Mouse (Mus musculus) lung, embryonic 16.5 days (tissue): ENCODE measurements at regions not wholly inside any gene's neighbourhood (a gene's known extent, or its start where the extent isn't known, plus 50 kb on each side); places are given as distances from the start of the nearest gene placed in this dataset.

Experiments used
- ATAC-seq: fragments of 200-750 bp; cut with Nextera tagmentation; 2 replicates; pipeline ENCODE4 v1.8.0; 2017; ENCODE audit warnings: low read depth, mild to moderate bottlenecking, moderate library complexity
- H3K27ac ChIP-seq: fragments of 300-500 bp; sonication (generic); 2 replicates; pipeline ENCODE4 v1.5.1; 2014; ENCODE audit warnings: mild to moderate bottlenecking, control low read depth, low read length
- H3K27me3 ChIP-seq: fragments of 300-500 bp; sonication (generic); 2 replicates; pipeline ENCODE4 v1.6.1; 2014; ENCODE audit warnings: low read depth, low read length, mixed read lengths; ENCODE audit not compliant: control insufficient read depth, insufficient read depth
- H3K36me3 ChIP-seq: fragments of 300-500 bp; sonication (generic); 2 replicates; pipeline ENCODE4 v1.6.1; 2014; ENCODE audit warnings: low read length; ENCODE audit not compliant: control insufficient read depth, insufficient read depth
- H3K4me1 ChIP-seq: fragments of 300-500 bp; sonication (generic); replicated peaks from 2 replicates; pipeline ENCODE4 v1.6.1; 2014; ENCODE audit warnings: low read length, mixed read lengths; ENCODE audit not compliant: control insufficient read depth, insufficient read depth
- H3K4me2 ChIP-seq: fragments of 300-500 bp; sonication (generic); 2 replicates; pipeline ENCODE4 v1.6.1; 2014; ENCODE audit warnings: low read depth, low read length, control low read depth
- H3K4me3 ChIP-seq: fragments of 300-500 bp; sonication (generic); 2 replicates; pipeline ENCODE4 v1.5.1; 2014; ENCODE audit warnings: mild to moderate bottlenecking, low read length, control low read depth
- H3K9ac ChIP-seq: fragments of 300-500 bp; sonication (generic); 2 replicates; pipeline ENCODE4 v1.6.1; 2014; ENCODE audit warnings: low read length, control low read depth
- H3K9me3 ChIP-seq: fragments of 300-500 bp; sonication (generic); 2 replicates; pipeline ENCODE4 v1.6.1; 2016; ENCODE audit warnings: low read length; ENCODE audit not compliant: control insufficient read depth
- WGBS: fragments of 180-500 bp; shearing (Covaris S2); extraction: QIAGEN DNeasy Blood & Tissue Kit; methylation state at CpG from one replicate; pipeline ENCODE4 v1.1.7; 2014; 5-methylcytosine and 5-hydroxymethylcytosine counted together

GRCm38 (mm10) chr8:128085800-128086199 is 272.6 kb upstream of the Nrp1 start:
- H3K4me2 ChIP-seq, result no peak overlapping the region
- 61% methylated on average over 1 of the region's 1 CpGs for WGBS
- H3K9ac ChIP-seq, result no peak overlapping the region
- no peak for ATAC-seq
- no peaks in the 10 kb centered on the region for H3K36me3 ChIP-seq
- no peaks in the 10 kb centered on the region for H3K27me3 ChIP-seq
- no peaks in the 10 kb centered on the region for H3K9me3 ChIP-seq
- H3K27ac ChIP-seq, result no peak overlapping the region
- H3K4me3 ChIP-seq, result no peak overlapping the region
- no peaks in the 10 kb centered on the region for H3K4me1 ChIP-seq

- ATAC-seq, result no peak
- no peak overlapping the region for H3K4me3 ChIP-seq
These were observed 270.9 kb upstream of the Nrp1 start for GRCm38 (mm10) chr8:128087500-128087899.

GRCm38 (mm10) chr8:128092826-128093225 is 265.6 kb upstream of the Nrp1 start:
- 0 out of 2 replicates have a peak, but pooled peaks cover 2% of the 10 kb centered on the region for H3K9me3 ChIP-seq
- no peak overlapping the region for H3K9ac ChIP-seq
- H3K4me2 ChIP-seq, result no peak overlapping the region
- no peak overlapping the region for H3K4me3 ChIP-seq
- ATAC-seq, result no peak
- no peaks in the 10 kb centered on the region for H3K27me3 ChIP-seq
- no peak overlapping the region for H3K27ac ChIP-seq
- H3K4me1 ChIP-seq, result no peaks in the 10 kb centered on the region
- H3K36me3 ChIP-seq, result no peaks in the 10 kb centered on the region
- WGBS, result 67% methylated on average over 7 of the region's 7 CpGs

More at GRCm38 (mm10) chr8:128087500-128087899, 270.9 kb upstream of the Nrp1 start:
- Histone ChIP-seq H3K4me1 (no peaks in the 10 kb centered on the region), H3K9me3 (0 out of 2 replicates have a peak, but pooled peaks cover 2% of the 10 kb centered on the region), H3K27me3 (no peaks in the 10 kb centered on the region), H3K27ac (no peak overlapping the region), H3K4me2 (no peak overlapping the region), H3K36me3 (no peaks in the 10 kb centered on the region), H3K9ac (no peak overlapping the region)
- WGBS, result 100% methylated on average over 1 of the region's 1 CpGs

- Histone ChIP-seq H3K36me3 (no peaks in the 10 kb centered on the region), H3K9me3 (0 out of 2 replicates have a peak, but pooled peaks cover 2% of the 10 kb centered on the region), H3K4me1 (no peaks in the 10 kb centered on the region), H3K4me2 (no peak overlapping the region), H3K27me3 (no peaks in the 10 kb centered on the region), H3K9ac (no peak overlapping the region), H3K27ac (no peak overlapping the region), H3K4me3 (no peak overlapping the region)
- no peak for ATAC-seq
- 59% methylated on average over 1 of the region's 1 CpGs for WGBS
These were observed 263.0 kb upstream of the Nrp1 start for GRCm38 (mm10) chr8:128095451-128095850.

- no peak overlapping the region for H3K27ac ChIP-seq
- H3K27me3 ChIP-seq, result no peaks in the 10 kb centered on the region
- no peak for ATAC-seq
- H3K4me2 ChIP-seq, result no peak overlapping the region
- no peak overlapping the region for H3K9ac ChIP-seq
- H3K9me3 ChIP-seq, result no peaks in the 10 kb centered on the region
- H3K4me1 ChIP-seq, result no peaks in the 10 kb centered on the region
- no peaks in the 10 kb centered on the region for H3K36me3 ChIP-seq
- 92% methylated on average over 3 of the region's 3 CpGs for WGBS
- no peak overlapping the region for H3K4me3 ChIP-seq
These were observed 260.8 kb upstream of the Nrp1 start for GRCm38 (mm10) chr8:128097601-128098000.

- Histone ChIP-seq H3K9me3 (no peaks in the 10 kb centered on the region), H3K4me1 (no peaks in the 10 kb centered on the region), H3K4me2 (no peak overlapping the region), H3K36me3 (no peaks in the 10 kb centered on the region), H3K9ac (no peak overlapping the region), H3K27me3 (no peaks in the 10 kb centered on the region), H3K27ac (no peak overlapping the region), H3K4me3 (no peak overlapping the region)
- 79% methylated on average over 1 of the region's 1 CpGs for WGBS
- ATAC-seq, result no peak
These were observed 255.0 kb upstream of the Nrp1 start for GRCm38 (mm10) chr8:128103380-128103779.

- ATAC-seq, result no peak
- 91% methylated on average over 2 of the region's 2 CpGs for WGBS
These were observed 251.8 kb upstream of the Nrp1 start for GRCm38 (mm10) chr8:128106569-128106968.

GRCm38 (mm10) chr8:128107041-128107440 is 251.4 kb upstream of the Nrp1 start:
- ATAC-seq, result no peak
- H3K4me2 ChIP-seq, result no peak overlapping the region

More at GRCm38 (mm10) chr8:128106569-128106968, 251.8 kb upstream of the Nrp1 start:
- no peak overlapping the region for H3K9ac ChIP-seq
- H3K27me3 ChIP-seq, result no peaks in the 10 kb centered on the region
- H3K4me3 ChIP-seq, result no peak overlapping the region
- H3K4me1 ChIP-seq, result no peaks in the 10 kb centered on the region
- no peaks in the 10 kb centered on the region for H3K36me3 ChIP-seq
- H3K4me2 ChIP-seq, result no peak overlapping the region
- H3K27ac ChIP-seq, result no peak overlapping the region
- H3K9me3 ChIP-seq, result no peaks in the 10 kb centered on the region

GRCm38 (mm10) chr8:128109036-128109435 is 249.4 kb upstream of the Nrp1 start:
- no peak for ATAC-seq
- Histone ChIP-seq H3K4me2 (no peak overlapping the region), H3K9me3 (no peaks in the 10 kb centered on the region), H3K27me3 (no peaks in the 10 kb centered on the region), H3K36me3 (no peaks in the 10 kb centered on the region), H3K4me3 (no peak overlapping the region), H3K4me1 (0 out of 2 replicates have a peak, but pooled peaks cover 5% of the 10 kb centered on the region), H3K27ac (no peak overlapping the region), H3K9ac (no peak overlapping the region)
- WGBS, result 73% methylated on average over 3 of the region's 3 CpGs

More at GRCm38 (mm10) chr8:128107041-128107440, 251.4 kb upstream of the Nrp1 start:
- H3K36me3 ChIP-seq, result no peaks in the 10 kb centered on the region
- no peaks in the 10 kb centered on the region for H3K27me3 ChIP-seq
- H3K9ac ChIP-seq, result no peak overlapping the region
- WGBS, result 81% methylated on average over 7 of the region's 7 CpGs
- no peaks in the 10 kb centered on the region for H3K4me1 ChIP-seq
- no peak overlapping the region for H3K27ac ChIP-seq
- H3K9me3 ChIP-seq, result no peaks in the 10 kb centered on the region
- no peak overlapping the region for H3K4me3 ChIP-seq

- Histone ChIP-seq H3K4me3 (no peak overlapping the region), H3K4me1 (0 out of 2 replicates have a peak, but pooled peaks cover 5% of the 10 kb centered on the region), H3K4me2 (no peak overlapping the region), H3K9me3 (no peaks in the 10 kb centered on the region), H3K36me3 (no peaks in the 10 kb centered on the region), H3K27me3 (no peaks in the 10 kb centered on the region), H3K27ac (no peak overlapping the region), H3K9ac (no peak overlapping the region)
- 79% methylated on average over 3 of the region's 3 CpGs for WGBS
- ATAC-seq, result no peak
These were observed 247.3 kb upstream of the Nrp1 start for GRCm38 (mm10) chr8:128111132-128111531.
